Mouse (Mus musculus) layer of hippocampus, adult 6 months (tissue): ENCODE data around the gene Foxd3. TPM values are rescaled to one million over a fixed set of nuclear protein-coding genes. Genes with fewer than 3 reads are reported as not detected.

Experiments used
- long read RNA-seq, 2 experiments: library from polyadenylated mRNA; unstranded; transcript quantifications; one replicate each; pipeline ENCODE4 v2.0.0; 2019 to 2020
- microRNA-seq: library from miRNA; unstranded; fragments of <30 nt; microRNA quantifications from one replicate; pipeline ENCODE4 v1.2.0, GENCODE M21; 2020
- polyA plus RNA-seq: library from polyadenylated mRNA; unstranded; fragments of <200 nt; fragmentation: Nextera tagmentation; gene quantifications from 2 replicates; pipeline ENCODE4 v1.2.3, GENCODE M21; 2021

The Foxd3 gene
- polyA plus RNA-seq, result not detected in 2 replicates
- long read RNA-seq, experiment 1, result 0 reads
- long read RNA-seq, experiment 2, result 0 reads

GRCm38 (mm10) chr4:99655937-99656604, at the start of gene Foxd3:
Foxd3 (plus strand) TSS chr4:99656299.

Small RNA genes within 50 kb of the gene (microRNA-seq; reads per million reads assigned to microRNA genes)
- gene Gm23366, result not detected

Other genes with a start within 250 kb of the Foxd3 start
- 9.6 and 10.2 TPM in 2 replicates for gene Alg6, start 59.4 kb downstream of the Foxd3 start, polyA plus RNA-seq
- gene Efcab7, start 172.9 kb downstream of the Foxd3 start, polyA plus RNA-seq, result 3.2 and 6.8 TPM in 2 replicates